Mouse (Mus musculus) mouse trophoblast stem cell (cell line): ENCODE data around the gene Vmn2r38.
"Not testable (repeated sequence)": the region's sequence is repeated elsewhere in the genome, so short reads cannot be mapped to it uniquely, and the experiment has no call there.

ENCODE experiments used
- in situ Hi-C, 2 experiments: fragments of 300-500 bp; cut with MseI, MboI; formaldehyde crosslinking; loops; 2 replicates in 1 of 2; 3 replicates in 1 of 2; pipeline ENCODE4 v1.15.1; 2025

Gene Vmn2r38

DNA sequence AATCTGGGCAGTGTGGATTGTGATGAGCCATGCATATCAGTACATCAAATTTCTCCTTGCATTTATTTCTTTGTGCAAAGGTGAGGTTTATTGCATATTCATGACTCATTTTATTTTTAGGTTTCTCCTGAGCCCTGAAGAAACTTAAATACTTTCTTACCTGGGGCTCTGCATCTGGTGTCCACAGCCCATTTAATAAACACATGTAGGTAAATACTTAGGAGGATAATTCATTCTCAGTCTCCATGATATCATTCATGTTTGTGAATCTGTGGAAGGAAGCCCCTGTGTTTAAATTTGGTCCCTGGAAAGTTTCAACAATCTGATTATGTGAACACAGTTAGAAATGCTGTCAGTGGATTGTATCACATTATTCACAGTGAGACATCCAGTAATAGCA, at the start of gene Vmn2r38:
Gene Vmn2r38, minus strand, starts transcription at position 101 of the 400 bp plus-strand sequence.
- in situ Hi-C loops, result not testable (repeated sequence)

DNA sequence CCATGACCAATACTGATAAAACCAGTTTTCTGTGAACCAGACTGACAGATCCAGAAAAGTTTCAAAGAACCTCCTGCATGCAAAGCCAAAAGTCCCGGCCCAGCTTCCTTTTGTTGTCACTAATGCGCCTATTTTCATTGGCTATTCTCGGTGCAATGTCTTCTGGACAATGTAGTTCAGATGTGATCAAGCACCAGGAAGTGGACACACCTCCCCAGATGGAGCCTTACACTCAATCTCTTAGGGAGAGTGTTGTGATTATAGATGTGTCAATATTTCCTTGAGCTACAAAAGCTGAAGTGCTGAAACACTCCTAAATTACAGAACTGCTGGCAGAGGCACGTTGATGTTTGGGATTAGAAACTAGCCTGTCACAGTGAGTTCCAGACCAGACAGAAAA, 32.3 kb downstream of the Vmn2r38 start:
- in situ Hi-C loops, result not testable (repeated sequence)

- in situ Hi-C loops, result not testable (repeated sequence)
These were observed 67.0 kb downstream of the Vmn2r38 start, which contains the start of gene Vmn2r39 for GRCm38 (mm10) chr7:9030698-9031097. Vmn2r39 (minus strand) TSS chr7:9030798.
